Mouse (Mus musculus): ENCODE measurements around the gene Nampt.
"Not testable (repeated sequence)": the region's sequence is repeated elsewhere in the genome, so short reads cannot be mapped to it uniquely, and the experiment has no call there.

Gene Nampt

DNA sequence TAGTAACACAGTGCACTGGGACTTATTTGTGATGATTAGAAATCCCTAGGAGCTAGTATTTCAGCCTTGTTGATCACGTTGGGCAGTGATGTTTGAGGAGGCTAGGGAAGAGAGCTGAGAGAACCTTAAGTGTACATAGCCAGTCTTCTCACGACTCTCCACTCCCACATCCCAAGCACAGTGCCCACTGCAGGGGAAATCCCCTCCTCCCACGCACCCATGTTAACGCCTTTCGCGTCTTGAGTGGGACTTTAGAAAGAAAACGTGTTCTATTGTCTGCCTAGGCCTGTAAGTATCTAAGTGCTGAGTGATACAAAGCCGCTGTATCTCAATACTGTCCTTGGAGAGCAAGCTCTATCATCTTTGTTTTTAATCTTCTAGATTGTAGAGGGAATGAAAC is 27.0 kb downstream of the Nampt start:
- DNase-seq = no peak

- no peak for DNase-seq
Measured at GRCm38 (mm10) chr12:32853757-32854156, 34.4 kb downstream of the Nampt start.

- DNase-seq = no peak
Measured at GRCm38 (mm10) chr12:32854866-32855265, 35.5 kb downstream of the Nampt start.

DNA sequence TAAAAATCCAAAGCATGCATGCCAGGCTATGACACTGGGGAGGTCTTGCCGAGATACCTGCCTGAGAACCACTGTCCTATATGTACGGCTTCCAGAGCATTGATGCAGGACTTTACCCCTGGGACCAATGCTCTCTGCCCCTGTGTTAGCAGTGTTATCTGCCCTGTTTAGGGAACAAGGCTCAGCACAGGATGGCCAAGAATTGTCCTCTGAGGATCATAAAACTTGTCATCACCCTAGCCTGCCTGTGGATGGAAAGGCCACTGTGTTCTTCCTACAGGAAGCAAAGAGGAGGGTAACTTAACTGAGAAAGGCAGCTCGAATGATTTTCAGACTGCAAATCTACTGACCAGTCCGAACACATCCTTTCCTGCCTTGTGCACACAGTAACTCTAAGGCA is 36.1 kb downstream of the Nampt start:
- DNase-seq = no peak

GRCm38 (mm10) chr12:32856707-32857511 is 37.6 kb downstream of the Nampt start:
- peak; percentile 13 to 27 for DNase-seq

DNA sequence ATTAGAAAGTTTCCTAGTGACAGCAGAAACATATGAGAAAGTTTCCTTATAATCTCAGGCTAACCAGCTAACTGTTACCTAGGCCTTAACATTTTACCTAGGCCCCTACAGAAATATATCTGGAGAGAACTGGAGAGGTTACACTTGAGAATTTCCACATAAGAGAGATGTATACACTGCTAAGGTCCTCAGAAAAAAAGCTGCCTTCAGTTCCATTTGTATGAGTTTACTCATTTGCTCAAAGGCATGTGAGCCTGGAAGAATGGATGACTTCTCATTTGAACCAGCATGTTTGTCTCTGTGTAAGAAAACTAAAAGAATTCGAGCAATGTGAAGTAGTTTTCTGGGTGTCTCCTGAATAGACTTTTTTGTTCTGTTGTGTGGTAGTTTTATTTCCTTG is 39.1 kb downstream of the Nampt start:
- DNase-seq = no peak

GRCm38 (mm10) chr12:32860820-32861219 is 41.5 kb downstream of the Nampt start:
- no peak for DNase-seq

- DNase-seq = no peak
Measured at GRCm38 (mm10) chr12:32870815-32871214, 51.5 kb downstream of the Nampt start.

DNA sequence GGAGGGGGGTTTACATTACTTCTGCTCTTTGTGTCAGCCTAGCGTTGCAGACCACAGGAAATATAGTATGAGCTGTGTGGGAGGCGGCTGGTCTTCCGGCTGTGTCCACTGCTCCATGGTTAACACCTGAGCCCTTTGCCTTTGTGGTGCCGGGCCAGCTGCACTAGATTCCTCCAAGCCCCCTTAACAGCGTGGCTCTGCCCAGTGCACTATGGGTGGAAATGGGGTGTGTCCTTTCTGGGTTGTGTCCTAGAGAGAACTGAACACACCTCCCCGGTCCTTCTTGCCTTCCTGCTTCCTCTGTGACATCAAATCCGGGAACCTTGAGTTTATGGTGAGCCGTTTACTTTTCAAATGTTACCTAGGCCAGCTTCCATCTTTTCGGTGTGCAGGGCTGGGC is 58.2 kb downstream of the Nampt start:
- no peak for DNase-seq

DNA sequence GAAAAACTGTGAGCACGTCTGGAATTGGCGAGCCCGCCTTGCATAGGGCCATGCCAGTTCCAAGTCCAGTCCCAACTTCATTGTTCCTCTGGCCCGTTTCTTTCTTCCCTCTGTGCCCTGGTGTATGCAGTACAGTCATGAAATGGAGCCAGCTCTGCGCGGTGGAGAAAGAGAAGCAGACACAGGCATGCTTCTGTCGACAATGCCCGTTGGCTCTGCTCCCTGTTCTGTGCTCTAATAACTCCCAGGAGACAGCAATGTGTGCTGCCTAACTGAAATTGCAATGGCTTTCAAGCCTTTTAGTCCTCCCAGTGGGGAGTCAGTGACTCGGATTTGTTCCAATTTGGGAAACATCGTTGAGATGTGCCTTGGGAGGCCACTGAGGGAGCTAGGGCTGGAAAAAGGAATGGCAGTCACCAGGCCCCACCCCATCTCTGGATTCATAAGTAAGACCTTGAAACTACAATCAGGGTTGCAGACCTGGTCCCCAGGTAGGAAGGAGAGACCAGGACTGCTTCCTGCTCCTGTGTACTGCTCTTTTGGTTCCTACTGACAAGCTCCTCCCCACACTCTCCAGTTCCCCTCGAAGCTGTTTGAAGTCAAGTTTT is 58.7 kb downstream of the Nampt start:
- DNase-seq = no peak

DNA sequence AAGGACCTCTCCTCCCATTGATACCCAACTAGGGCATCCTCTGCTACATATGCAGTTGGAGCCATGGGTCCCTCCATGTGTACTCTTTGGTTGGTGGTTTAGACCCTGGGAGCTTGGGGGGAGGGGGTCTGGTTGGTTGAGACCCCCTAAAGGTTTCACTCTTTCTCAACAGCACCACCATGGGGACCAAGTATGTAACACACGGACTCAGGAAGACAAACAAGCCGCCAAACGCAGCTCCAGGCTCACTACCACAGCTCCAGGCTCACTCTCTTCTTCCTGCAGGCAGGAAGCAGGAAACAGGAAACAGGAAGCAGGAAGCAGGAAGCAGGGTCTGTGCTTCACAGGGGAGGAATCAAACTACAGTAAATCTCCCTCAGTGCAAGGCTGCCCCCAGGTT is 60.0 kb downstream of the Nampt start:
- no peak for DNase-seq

DNA sequence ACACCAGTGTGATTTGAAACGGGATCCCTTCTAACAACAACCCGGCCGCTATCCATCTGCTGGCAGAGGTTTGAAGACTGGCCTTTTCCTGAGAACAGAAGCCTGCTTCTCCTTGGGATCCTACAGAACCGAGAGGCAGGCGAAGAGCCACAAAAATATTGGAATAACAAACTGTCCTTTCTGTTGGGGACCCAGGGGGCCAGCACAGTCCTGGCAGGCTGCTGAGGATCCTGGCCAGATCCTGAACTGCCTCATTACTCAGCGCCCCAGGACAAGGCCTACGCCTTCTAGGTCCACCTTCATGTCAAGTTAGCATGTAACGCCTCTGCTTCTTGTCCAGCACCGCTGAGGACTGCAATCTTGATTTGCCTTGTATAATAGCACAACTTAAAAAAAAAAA is 65.0 kb downstream of the Nampt start:
- DNase-seq = no peak

DNA sequence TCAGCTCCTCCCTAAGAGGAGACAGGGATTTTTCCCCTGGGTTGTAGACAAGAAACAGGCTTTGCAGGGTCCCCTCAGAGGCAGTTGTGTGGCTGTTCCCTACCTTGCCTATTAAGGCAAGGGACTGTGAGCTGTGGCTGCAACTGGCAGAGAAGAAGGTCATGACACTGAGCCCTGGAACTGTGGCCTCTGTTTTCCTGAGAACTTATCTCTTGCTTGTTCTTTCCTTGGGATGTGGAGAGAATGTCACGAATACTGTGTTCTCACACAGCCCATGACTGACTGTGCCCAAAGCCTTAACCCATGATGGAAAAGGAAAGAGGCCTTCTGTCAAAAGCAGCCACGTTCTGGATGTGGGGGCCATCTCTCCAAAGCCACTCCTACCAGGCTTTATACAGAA is 65.7 kb downstream of the Nampt start:
- DNase-seq = no peak

- DNase-seq = no peak
Measured at GRCm38 (mm10) chr12:32886353-32886752, 67.0 kb downstream of the Nampt start.

GRCm38 (mm10) chr12:32888226-32888625 is 68.9 kb downstream of the Nampt start:
- DNase-seq = no peak

DNA sequence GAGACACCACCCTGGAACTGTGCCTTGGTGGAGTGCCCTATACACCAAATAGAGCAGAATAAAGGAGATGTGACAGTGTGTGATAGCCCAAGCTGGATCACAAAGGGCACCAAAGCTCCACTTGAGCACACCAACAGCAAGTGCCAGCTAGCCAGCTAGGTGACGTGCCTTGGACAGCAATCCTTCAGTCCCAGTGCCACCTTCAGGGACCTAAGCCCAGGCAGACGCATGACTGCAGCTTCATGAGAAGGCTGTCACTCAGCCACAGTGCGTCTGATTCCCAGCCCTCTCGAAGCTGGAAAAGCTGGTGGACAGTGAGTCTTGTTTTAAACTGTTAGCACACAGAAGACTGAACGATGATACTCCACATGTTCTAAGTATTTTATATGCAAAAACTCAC is 70.5 kb downstream of the Nampt start:
- no peak for DNase-seq

- no peak for DNase-seq
Measured at GRCm38 (mm10) chr12:32890455-32890854, 71.1 kb downstream of the Nampt start.

DNA sequence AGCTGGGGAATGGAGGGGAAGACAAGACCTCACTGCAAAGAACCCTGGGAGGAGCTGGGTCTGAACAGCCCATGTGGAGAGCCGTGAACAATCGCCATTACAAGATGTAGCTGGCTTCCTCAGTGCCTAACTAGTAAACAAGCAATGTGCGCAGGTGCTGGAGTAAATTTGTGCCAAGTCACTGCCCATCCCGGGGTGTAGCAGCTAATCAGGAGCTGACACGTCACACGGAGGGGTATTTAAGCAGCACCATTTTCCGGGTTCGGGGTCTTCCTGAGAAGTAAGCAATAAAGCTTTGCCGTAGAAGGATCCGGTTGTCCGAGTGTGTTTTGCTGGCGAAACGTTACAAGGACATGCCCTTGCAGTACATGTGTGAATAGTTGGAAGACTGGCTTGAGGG is 71.9 kb downstream of the Nampt start:
- DNase-seq = not testable (repeated sequence)

GRCm38 (mm10) chr12:32893212-32893611 is 73.9 kb downstream of the Nampt start:
- DNase-seq = peak; percentile 52 to 53

- DNase-seq = no peak
Measured at GRCm38 (mm10) chr12:32895806-32896205, 76.5 kb downstream of the Nampt start.

DNA sequence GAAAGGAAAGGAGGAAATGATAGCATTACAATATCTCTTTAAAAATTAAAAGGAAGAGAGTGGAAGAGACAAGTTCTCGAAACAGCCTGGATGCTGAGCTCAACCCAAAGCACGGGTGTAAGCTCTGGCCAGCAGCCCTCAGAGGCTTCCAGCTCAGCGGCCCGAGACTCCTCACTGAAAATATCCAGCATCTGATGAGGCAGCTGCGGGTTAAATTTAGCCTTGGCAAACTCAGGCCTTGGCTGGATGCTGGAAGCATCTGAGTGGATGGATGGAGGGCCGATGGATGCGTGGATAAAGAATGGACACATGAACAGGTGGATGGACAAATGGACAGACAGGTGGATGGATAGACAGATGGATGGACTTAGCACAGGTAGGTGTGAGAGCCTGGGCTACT is 77.2 kb downstream of the Nampt start:
- DNase-seq = no peak

GRCm38 (mm10) chr12:32897199-32898120 is 78.1 kb downstream of the Nampt start:
- DNase-seq = peak; percentile 80 to 89

- no peak for DNase-seq
Measured at GRCm38 (mm10) chr12:32901005-32901404, 81.7 kb downstream of the Nampt start.

Data from lung, postnatal 4 days (tissue).